Mouse (Mus musculus) thymus, adult 2 months (tissue): ENCODE measurements at regions not wholly inside any gene's neighbourhood (a gene's known extent, or its start where the extent isn't known, plus 50 kb on each side); places are given as distances from the start of the nearest gene placed in this dataset.

Experiments
- CTCF ChIP-seq: fragments of 200-500 bp; IDR thresholded peaks from 2 replicates; pipeline ENCODE4 v1.5.1; 2012; ENCODE audit warnings: mild to moderate bottlenecking, control low read depth, low read length, moderate library complexity, borderline replicate concordance; ENCODE audit not compliant: control insufficient read depth, poor library complexity, insufficient read depth; ENCODE audit errors: extremely low read depth
- POLR2A ChIP-seq: fragments of 200-500 bp; IDR thresholded peaks from 2 replicates; pipeline ENCODE4 v1.6.1; 2012; ENCODE audit warnings: mild to moderate bottlenecking, low read length, control low read depth, moderate library complexity; ENCODE audit not compliant: control insufficient read depth, poor library complexity, insufficient read depth; ENCODE audit errors: extremely low read depth

DNA sequence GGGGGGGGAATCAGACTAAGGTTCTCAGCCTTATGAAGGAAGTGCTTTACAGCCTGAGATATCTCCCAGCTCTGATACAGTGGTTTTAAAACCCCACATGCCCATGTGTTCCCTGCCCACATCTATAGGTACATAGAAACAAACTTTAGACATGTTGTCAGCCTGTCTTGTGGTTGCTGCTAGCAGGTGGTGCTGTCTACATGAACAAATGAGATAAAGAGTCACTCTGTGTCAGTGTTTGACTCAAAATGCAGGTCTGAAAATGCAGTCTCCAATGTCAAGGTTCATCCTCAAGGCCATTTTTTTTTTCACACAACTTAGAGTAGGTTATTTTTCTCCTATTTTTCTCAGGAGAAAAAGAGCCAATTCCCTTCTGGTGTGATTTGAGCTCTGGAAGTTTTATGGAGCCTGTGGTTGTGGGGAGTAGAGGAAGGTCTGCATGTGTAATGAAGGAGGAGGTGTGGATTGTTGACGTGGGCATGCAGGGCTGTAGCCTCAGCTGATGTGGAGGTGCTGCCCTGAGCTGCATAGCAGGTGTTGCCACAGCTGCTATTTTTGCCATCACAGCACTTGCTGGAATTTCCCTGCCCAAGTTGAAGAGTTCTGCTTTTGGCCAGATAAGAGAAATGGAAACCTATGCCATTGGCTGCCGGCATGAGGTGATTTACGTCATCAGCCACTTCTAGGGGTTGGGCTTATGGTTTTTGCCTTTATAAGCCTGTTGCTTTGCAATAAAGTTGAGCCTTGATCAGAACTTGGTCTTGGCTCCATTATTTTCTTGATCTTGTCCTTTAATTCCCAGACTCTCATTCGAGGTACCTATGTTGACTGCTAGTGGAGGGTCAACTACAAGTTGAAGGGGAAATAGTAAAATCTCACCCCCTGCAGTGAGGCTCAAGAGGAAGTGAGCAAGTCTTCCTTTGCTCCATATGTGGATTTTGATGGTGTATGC, 486.5 kb upstream of the Adamts16 start:
- TF ChIP-seq POLR2A = no peak
- no peak for TF ChIP-seq CTCF
